Mouse (Mus musculus) stomach, embryonic 14.5 days (tissue): Measurements from ENCODE around the gene Sgo2a. TPM values are rescaled to one million over a fixed set of nuclear protein-coding genes. Genes with fewer than 3 reads are reported as not detected.
A peak's percentile ranks its signal among the peaks of the same experiment; 100 is the strongest.
"Not testable (repeated sequence)": the region's sequence is repeated elsewhere in the genome, so short reads cannot be mapped to it uniquely, and the experiment has no call there.

Experiments
- ATAC-seq: fragments of 200-750 bp; cut with Nextera tagmentation; 2 replicates; pipeline ENCODE4 v1.8.0; 2017; ENCODE audit warnings: low read depth, moderate TSS enrichment; ENCODE audit not compliant: insufficient number of reproducible peaks, insufficient read depth, low FRiP score
- H3K27ac ChIP-seq: fragments of 300-500 bp; sonication (generic); 2 replicates; pipeline ENCODE4 v1.5.1; 2014; ENCODE audit warnings: mild to moderate bottlenecking, low read length, moderate library complexity, mixed read lengths
- H3K27me3 ChIP-seq: fragments of 300-500 bp; sonication (generic); 2 replicates; pipeline ENCODE4 v1.6.1; 2014; ENCODE audit warnings: low read length, control low read depth, mixed read lengths; ENCODE audit not compliant: control insufficient read depth, insufficient read depth
- H3K36me3 ChIP-seq: fragments of 300-500 bp; sonication (generic); 2 replicates; pipeline ENCODE4 v1.6.1; 2014; ENCODE audit warnings: mild to moderate bottlenecking, control low read depth, low read length, moderate library complexity, mixed read lengths; ENCODE audit not compliant: control insufficient read depth, insufficient read depth
- H3K4me1 ChIP-seq: fragments of 300-500 bp; sonication (generic); 2 replicates; pipeline ENCODE4 v1.6.1; 2014; ENCODE audit warnings: low read length, control low read depth, mixed read lengths; ENCODE audit not compliant: control insufficient read depth, insufficient read depth
- H3K4me2 ChIP-seq: fragments of 300-500 bp; sonication (generic); replicated peaks from 2 replicates; pipeline ENCODE4 v1.6.1; 2014; ENCODE audit warnings: low read depth, low read length, control low read depth
- H3K4me3 ChIP-seq: fragments of 300-500 bp; sonication (generic); 2 replicates; pipeline ENCODE4 v1.5.1; 2014; ENCODE audit warnings: low read depth, low read length, control low read depth
- H3K9ac ChIP-seq: fragments of 300-500 bp; sonication (generic); replicated peaks from 2 replicates; pipeline ENCODE4 v1.6.1; 2014; ENCODE audit warnings: low read depth, mild to moderate bottlenecking, control low read depth, low read length, moderate library complexity, mixed read lengths
- H3K9me3 ChIP-seq: fragments of 300-500 bp; sonication (generic); 2 replicates; pipeline ENCODE4 v1.6.1; 2016; ENCODE audit warnings: low read depth, low read length, control low read depth; ENCODE audit not compliant: control insufficient read depth
- WGBS: fragments of 180-500 bp; shearing (Covaris S2); extraction: QIAGEN DNeasy Blood & Tissue Kit; methylation state at CpG from one replicate; pipeline ENCODE4 v1.1.7; 2014; 5-methylcytosine and 5-hydroxymethylcytosine counted together
- polyA plus RNA-seq: library from polyadenylated mRNA; unstranded; fragments of >200 nt; fragmentation: Nextera tagmentation; extraction: Ambion mirVana; gene quantifications from 2 replicates; pipeline ENCODE4 v1.2.1, GENCODE M21; 2014

Gene Sgo2a
- polyA plus RNA-seq, 1 experiment from 2014 or later: 20.4 TPM

- Histone ChIP-seq H3K4me2 (peak overlapping the region; percentile 67), H3K27ac (peak overlapping the region; percentile 56), H3K4me1 (no peaks in the 10 kb centered on the region), H3K9me3 (no peaks in the 10 kb centered on the region), H3K36me3 (peaks cover 7% of the 10 kb centered on the region), H3K4me3 (peak overlapping the region; percentile 78), H3K9ac (peak overlapping the region; percentile 87), H3K27me3 (no peaks in the 10 kb centered on the region)
- peak; percentile 95 for ATAC-seq
- under 1% methylated on average over 65 of the region's 65 CpGs for WGBS
These were observed 26.2 kb upstream of the Sgo2a start for GRCm38 (mm10) chr1:57969327-57970271.

DNA sequence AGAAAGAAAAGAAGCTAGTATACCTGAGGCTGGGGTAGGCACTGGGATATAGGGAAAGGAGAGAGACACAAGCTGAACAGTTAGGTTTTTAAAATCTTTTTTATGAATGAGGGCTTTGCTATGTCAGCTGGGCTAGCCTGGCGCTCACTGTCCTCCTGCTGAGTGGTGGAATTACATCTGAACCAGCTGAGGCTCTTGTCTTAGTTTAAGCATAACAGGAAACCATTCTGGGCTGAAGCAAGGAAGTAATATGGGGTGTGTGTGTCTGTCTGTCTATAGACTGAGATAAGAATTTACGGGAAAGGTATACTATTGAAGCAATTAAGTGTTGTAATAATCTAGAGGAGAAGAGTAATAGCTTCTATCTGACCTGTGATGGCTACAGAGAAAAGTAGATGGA lies 24.2 kb upstream of the Sgo2a start:
- no peak overlapping the region for H3K4me3 ChIP-seq
- H3K4me2 ChIP-seq: no peak overlapping the region
- no peaks in the 10 kb centered on the region for H3K27me3 ChIP-seq
- H3K27ac ChIP-seq: no peak overlapping the region
- H3K36me3 ChIP-seq: peaks cover 3% of the 10 kb centered on the region; the same call in 1 of the 2 replicates
- ATAC-seq: no peak
- no peaks in the 10 kb centered on the region for H3K9me3 ChIP-seq
- H3K9ac ChIP-seq: no peak overlapping the region
- H3K4me1 ChIP-seq: no peaks in the 10 kb centered on the region
- WGBS: 79% methylated on average over 2 of the region's 2 CpGs

DNA sequence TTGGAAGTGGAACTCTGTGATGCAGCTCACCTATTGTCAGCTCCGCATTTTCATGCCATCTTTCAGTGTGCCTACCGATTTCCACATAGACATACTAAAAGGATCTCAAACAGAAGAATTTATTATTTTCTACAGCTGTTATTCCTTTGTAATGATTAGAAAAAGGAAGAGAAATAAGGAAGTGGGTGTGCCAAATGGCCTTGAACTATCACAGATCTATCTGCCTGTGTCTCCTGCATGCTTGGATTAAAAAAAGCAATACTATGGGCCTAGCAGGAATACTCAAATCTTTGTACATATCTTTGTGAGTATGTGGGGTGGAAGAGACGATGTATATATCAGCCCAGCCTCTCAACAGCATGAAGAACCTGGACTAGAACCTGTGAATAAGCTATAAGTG lies 18.9 kb upstream of the Sgo2a start:
- 88% methylated on average over 3 of the region's 3 CpGs for WGBS
- H3K9ac ChIP-seq: no peak overlapping the region

GRCm38 (mm10) chr1:57989052-57989600 lies 6.6 kb upstream of the Sgo2a start:
- no peaks in the 10 kb centered on the region for H3K4me1 ChIP-seq
- H3K9me3 ChIP-seq: no peaks in the 10 kb centered on the region
- no peak for ATAC-seq
- no peak overlapping the region for H3K27ac ChIP-seq
- H3K4me3 ChIP-seq: no peak overlapping the region
- no peak overlapping the region for H3K9ac ChIP-seq
- no peaks in the 10 kb centered on the region for H3K36me3 ChIP-seq
- 72% methylated on average over 6 of the region's 6 CpGs for WGBS
- H3K27me3 ChIP-seq: no peaks in the 10 kb centered on the region
- no peak overlapping the region for H3K4me2 ChIP-seq

More for the DNA sequence above, 18.9 kb upstream of the Sgo2a start:
- no peak overlapping the region for H3K4me3 ChIP-seq
- no peak overlapping the region for H3K4me2 ChIP-seq
- no peaks in the 10 kb centered on the region for H3K36me3 ChIP-seq
- ATAC-seq: no peak
- no peak overlapping the region for H3K27ac ChIP-seq
- H3K4me1 ChIP-seq: no peaks in the 10 kb centered on the region
- no peaks in the 10 kb centered on the region for H3K9me3 ChIP-seq
- no peaks in the 10 kb centered on the region for H3K27me3 ChIP-seq

DNA sequence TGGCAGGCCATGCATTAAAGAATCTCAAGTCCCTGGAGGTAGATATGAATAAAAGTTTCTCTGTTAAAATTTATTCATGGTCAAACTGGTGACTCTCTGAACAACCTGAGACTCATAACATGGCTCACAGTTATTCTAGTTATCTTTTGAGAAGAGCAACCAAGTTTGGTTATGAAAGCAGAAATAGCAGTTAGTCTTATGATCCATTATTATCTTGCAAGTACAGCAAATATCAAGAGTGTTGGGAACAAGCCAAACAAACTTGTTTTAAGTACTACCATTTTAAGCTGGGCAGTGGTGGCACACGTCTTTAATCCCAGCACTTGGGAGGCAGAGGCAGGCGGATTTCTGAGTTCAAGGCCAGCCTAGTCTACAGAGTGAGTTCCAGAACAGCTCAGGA lies 4.5 kb upstream of the Sgo2a start:
- no peak overlapping the region for H3K27ac ChIP-seq
- no peak overlapping the region for H3K4me2 ChIP-seq
- no peaks in the 10 kb centered on the region for H3K36me3 ChIP-seq
- no peaks in the 10 kb centered on the region for H3K9me3 ChIP-seq
- H3K9ac ChIP-seq: no peak overlapping the region
- no peaks in the 10 kb centered on the region for H3K4me1 ChIP-seq
- 85% methylated on average over 2 of the region's 2 CpGs for WGBS
- H3K4me3 ChIP-seq: no peak overlapping the region
- ATAC-seq: no peak
- H3K27me3 ChIP-seq: no peaks in the 10 kb centered on the region

DNA sequence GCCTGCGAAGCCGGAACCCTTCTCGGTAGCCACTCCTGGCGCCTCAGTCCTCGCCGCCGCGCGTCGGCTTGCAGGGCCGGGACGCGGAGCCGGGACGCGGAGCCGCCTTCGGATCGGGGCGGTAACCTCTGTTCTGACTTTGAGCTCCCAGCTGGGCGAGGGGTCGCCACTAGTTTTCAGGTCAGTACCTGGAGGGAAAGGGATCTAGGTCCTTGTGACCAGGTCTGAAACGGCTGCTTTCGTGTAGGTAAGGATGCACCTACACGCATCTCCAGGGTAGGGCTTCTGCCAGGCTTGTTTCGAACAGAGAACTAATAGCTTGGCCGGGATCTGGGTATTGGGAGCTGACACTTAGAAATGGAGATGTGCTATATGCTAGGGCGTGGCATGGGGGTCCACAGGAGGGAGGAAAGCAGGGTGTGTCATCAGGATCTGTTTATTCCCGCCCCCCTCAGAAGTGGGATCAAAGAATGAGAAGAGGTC lies 403 bp downstream of the Sgo2a start:
- no peak for ATAC-seq
- WGBS: under 1% methylated on average over 29 of the region's 29 CpGs

DNA sequence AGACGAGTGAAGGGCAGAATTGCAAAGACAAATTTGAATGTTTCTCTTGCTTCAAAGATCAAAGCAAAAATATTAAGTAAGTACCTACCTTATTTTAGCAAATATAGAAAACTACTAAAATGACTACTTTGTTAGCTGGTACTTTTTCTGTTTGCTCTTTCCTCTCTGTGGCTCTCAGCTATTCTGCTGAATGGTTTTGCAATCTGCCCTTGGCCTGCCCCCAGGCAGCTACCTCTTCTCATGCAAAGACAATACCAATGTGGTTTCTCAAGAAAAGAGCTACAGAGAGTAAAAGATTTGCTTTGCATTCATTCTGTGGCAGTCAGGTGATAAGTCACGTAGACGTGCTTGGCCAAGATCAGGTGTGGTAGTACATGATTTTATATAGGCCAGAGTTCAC lies 2.4 kb downstream of the Sgo2a start:
- no peak for ATAC-seq
- WGBS: 74% methylated on average over 3 of the region's 3 CpGs
- H3K9me3 ChIP-seq: no peaks in the 10 kb centered on the region
- H3K4me2 ChIP-seq: no peak overlapping the region
- H3K9ac ChIP-seq: no peak overlapping the region
- no peak overlapping the region for H3K4me3 ChIP-seq
- peaks cover 6% of the 10 kb centered on the region; the same call in 1 of the 2 replicates for H3K4me1 ChIP-seq
- peaks cover 7% of the 10 kb centered on the region; the same call in 1 of the 2 replicates for H3K36me3 ChIP-seq
- no peaks in the 10 kb centered on the region for H3K27me3 ChIP-seq
- H3K27ac ChIP-seq: no peak overlapping the region

More for the DNA sequence above, 403 bp downstream of the Sgo2a start:
- Histone ChIP-seq H3K4me2 (peak overlapping the region; percentile 88), H3K27me3 (no peaks in the 10 kb centered on the region), H3K9me3 (no peaks in the 10 kb centered on the region), H3K9ac (peak overlapping the region; percentile 56), H3K4me1 (peaks cover 6% of the 10 kb centered on the region; the same call in 1 of the 2 replicates), H3K36me3 (peaks cover 7% of the 10 kb centered on the region; the same call in 1 of the 2 replicates), H3K27ac (no peak overlapping the region), H3K4me3 (peak overlapping the region; percentile 74)

DNA sequence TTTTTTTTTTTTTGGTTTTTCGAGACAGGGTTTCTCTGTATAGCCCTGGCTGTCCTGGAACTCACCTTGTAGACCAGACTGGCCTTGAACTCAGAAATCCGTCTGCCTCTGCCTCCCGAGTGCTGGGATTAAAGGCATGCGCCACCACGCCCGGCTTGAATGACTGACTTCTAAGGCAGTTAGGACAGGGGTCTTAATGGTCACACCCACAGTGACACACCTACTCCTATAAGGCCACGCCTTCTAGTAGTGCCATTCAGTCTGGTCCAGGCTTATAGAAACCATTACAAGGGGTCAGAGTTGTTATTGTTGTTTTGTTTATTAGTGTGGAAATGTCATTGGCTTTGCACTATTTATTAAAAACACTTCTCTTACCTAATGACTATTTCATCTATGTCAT lies 10.6 kb downstream of the Sgo2a start:
- not testable (repeated sequence) for H3K27me3 ChIP-seq, H3K27ac ChIP-seq, H3K4me2 ChIP-seq, H3K9me3 ChIP-seq, H3K4me1 ChIP-seq, H3K36me3 ChIP-seq, H3K9ac ChIP-seq, ATAC-seq, H3K4me3 ChIP-seq
- WGBS: 91% methylated on average over 7 of the region's 7 CpGs
